Mouse (Mus musculus) thymus, postnatal 25 days (tissue): ENCODE measurements at regions not wholly inside any gene's neighbourhood (a gene's known extent, or its start where the extent isn't known, plus 50 kb on each side); places are given as distances from the start of the nearest gene placed in this dataset.
A peak's percentile ranks its signal among the peaks of the same experiment; 100 is the strongest.

ENCODE experiments used
- DNase-seq: peaks from one replicate; pipeline ENCODE4 v3.0.0; 2022

- peak; percentile 48 for DNase-seq
Observed at GRCm38 (mm10) chr10:111558675-111559340, 52.7 kb downstream of the Phlda1 start.

- peak; percentile 72 for DNase-seq
Observed at GRCm38 (mm10) chr10:111559341-111560246, 53.5 kb downstream of the Phlda1 start.

- no peak for DNase-seq
Observed at GRCm38 (mm10) chr10:111562628-111563027, 56.5 kb downstream of the Phlda1 start.

GRCm38 (mm10) chr10:111566873-111567381 lies 60.8 kb downstream of the Phlda1 start:
- no peak for DNase-seq

- no peak for DNase-seq
Observed at GRCm38 (mm10) chr10:111570501-111571258, 64.6 kb downstream of the Phlda1 start.

- DNase-seq = no peak
Observed at GRCm38 (mm10) chr10:111574231-111574630, 68.1 kb downstream of the Phlda1 start.

GRCm38 (mm10) chr10:111574812-111575211 lies 68.7 kb downstream of the Phlda1 start:
- no peak for DNase-seq

GRCm38 (mm10) chr10:111575256-111575655 lies 69.2 kb downstream of the Phlda1 start:
- no peak for DNase-seq

- DNase-seq = no peak
Observed at GRCm38 (mm10) chr10:111575926-111576325, 69.8 kb downstream of the Phlda1 start.

GRCm38 (mm10) chr10:111576395-111577069 lies 70.4 kb downstream of the Phlda1 start:
- no peak for DNase-seq

GRCm38 (mm10) chr10:111578536-111578935 lies 72.5 kb downstream of the Phlda1 start:
- DNase-seq = peak; percentile 52

GRCm38 (mm10) chr10:111579481-111579880 lies 73.4 kb downstream of the Phlda1 start:
- no peak for DNase-seq

GRCm38 (mm10) chr10:111580401-111581100 lies 74.5 kb downstream of the Phlda1 start:
- DNase-seq = no peak

GRCm38 (mm10) chr10:111581847-111582246 lies 75.8 kb downstream of the Phlda1 start:
- no peak for DNase-seq

- no peak for DNase-seq
Observed at GRCm38 (mm10) chr10:111582321-111583123, 76.4 kb downstream of the Phlda1 start.

- DNase-seq = no peak
Observed at GRCm38 (mm10) chr10:111583124-111583743, 77.1 kb downstream of the Phlda1 start.

GRCm38 (mm10) chr10:111583744-111584152 lies 77.7 kb downstream of the Phlda1 start:
- DNase-seq = no peak

GRCm38 (mm10) chr10:111587891-111588611 lies 82.0 kb downstream of the Phlda1 start:
- no peak for DNase-seq

- DNase-seq = no peak
Observed at GRCm38 (mm10) chr10:111589186-111589585, 83.1 kb downstream of the Phlda1 start.
